9 mouse cellular contexts compared by ENCODE assay signal in genomic region chr2:172221656-172222393, GRCm38 (mm10). TPM values are rescaled to one million over a fixed set of nuclear protein-coding genes. Genes with fewer than 3 reads are reported as not detected.
DNase-seq lines count a peak whose midpoint lies in the region; ATAC-seq and TF ChIP-seq lines count a peak whose summit lies in the region.
"Had no signal": no experiment of that assay in that cellular context is flagged by ENCODE, and none has a peak within 500 bp of the region (broad histone marks: within the 10 kb centered on the region; RNA-seq: fewer than 3 reads in every experiment).

No protein-coding gene starts in this region.

- no peak overlapping the region for H3K4me3 ChIP-seq in hindbrain, embryonic 14.5 days (replicated peaks; ENCODE audit: low read length)
- H3K4me3 ChIP-seq in limb, embryonic 11.5 days (ENCODE audit: low read depth, low read length): no peak overlapping the region

- TF ChIP-seq CTCF in brain, embryonic 14.5 days (IDR thresholded peaks at IDR 0.05; ENCODE audit: borderline replicate concordance, extremely low read depth, insufficient read depth, insufficient read length): peak; percentile 99

- no peaks in the 10 kb centered on the region for H3K9me3 ChIP-seq in hindbrain, embryonic 14.5 days (ENCODE audit: control insufficient read depth, low read length)
- no peaks in the 10 kb centered on the region for H3K9me3 ChIP-seq in limb, embryonic 11.5 days (ENCODE audit: control insufficient read depth, low read length)

- no peak overlapping the region for H3K27ac ChIP-seq in hindbrain, embryonic 14.5 days
- no peak overlapping the region for H3K27ac ChIP-seq in limb, embryonic 11.5 days (replicated peaks; ENCODE audit: low read depth, low read length)

- 8% methylated on average over 16 of the region's 16 CpGs for WGBS in hindbrain, embryonic 14.5 days
- 11% methylated on average over 16 of the region's 16 CpGs for WGBS in limb, embryonic 11.5 days

- ATAC-seq in hindbrain, embryonic 14.5 days (ENCODE audit: low FRiP score): no peak
- ATAC-seq in limb, embryonic 11.5 days (ENCODE audit: insufficient number of reproducible peaks, low FRiP score, low TSS enrichment, low read depth): no peak

- H3K27me3 ChIP-seq in hindbrain, embryonic 14.5 days (ENCODE audit: control insufficient read depth, insufficient read depth, low read length): no peaks in the 10 kb centered on the region; the same call in 1 of the 2 replicates
- no peaks in the 10 kb centered on the region for H3K27me3 ChIP-seq in limb, embryonic 11.5 days (ENCODE audit: control insufficient read depth, insufficient read depth, low read length)

- H3K4me1 ChIP-seq in hindbrain, embryonic 14.5 days (replicated peaks; ENCODE audit: control insufficient read depth, insufficient read depth, low read length): no peaks in the 10 kb centered on the region
- H3K4me1 ChIP-seq in limb, embryonic 11.5 days (ENCODE audit: control insufficient read depth, insufficient read depth, low read length): no peaks in the 10 kb centered on the region

- peak; percentile 19 for DNase-seq in spleen, adult 12 weeks (ENCODE audit: low spot score)
- no peak for DNase-seq in spleen, postnatal 36 days (ENCODE audit: low spot score in 2 of 2)
- peak; percentile 80 for DNase-seq in brain, embryonic 14.5 days (ENCODE audit: low read depth)
- peak; percentile 23 for DNase-seq in fibroblast of lung, adult 2 months (ENCODE audit: low read depth)
- peak; percentile 94 for DNase-seq in hindbrain, embryonic 14.5 days (ENCODE audit: low spot score)
- peak; percentile 92 for DNase-seq in limb, embryonic 11.5 days (ENCODE audit: low spot score)
- peak; percentile 66 for DNase-seq in ovary, postnatal 14 days (ENCODE audit: low spot score)
- peak; percentile 22 to 44 for DNase-seq in urinary bladder, postnatal 36 days (ENCODE audit: low spot score in 2 of 2)

- TF ChIP-seq POLR2A in brain, embryonic 14.5 days (IDR thresholded peaks at IDR 0.05; ENCODE audit: borderline replicate concordance, extremely low read depth, insufficient read depth, insufficient read length, poor library complexity, severe bottlenecking): no peak

- no peak overlapping the region for H3K4me2 ChIP-seq in hindbrain, embryonic 14.5 days (replicated peaks)
- no peak overlapping the region for H3K4me2 ChIP-seq in limb, embryonic 11.5 days (ENCODE audit: low read depth, severe bottlenecking)

- no peaks in the 10 kb centered on the region for H3K36me3 ChIP-seq in hindbrain, embryonic 14.5 days (replicated peaks; ENCODE audit: control insufficient read depth, insufficient read depth)
- H3K36me3 ChIP-seq in limb, embryonic 11.5 days (ENCODE audit: control insufficient read depth, insufficient read depth, low read length): no peaks in the 10 kb centered on the region

- H3K9ac ChIP-seq in hindbrain, embryonic 14.5 days: no peak overlapping the region
- no peak overlapping the region for H3K9ac ChIP-seq in limb, embryonic 11.5 days (ENCODE audit: low read length)

RNA-seq across cellular contexts. Expression of gene Mc3r, which starts 26.5 kb away (rescaled TPM):
- polyA plus RNA-seq in brain, embryonic 14.5 days (2012; rRNA removed): 0.29 and 0.39 TPM in 2 replicates
- polyA plus RNA-seq in hindbrain, embryonic 14.5 days (2014; fragmentation: Nextera tagmentation; extraction: Ambion mirVana): 0.15 and 0.30 TPM in 2 replicates
- not detected in 2 replicates for polyA plus RNA-seq in limb, embryonic 11.5 days (2014; fragmentation: Nextera tagmentation; extraction: Ambion mirVana)
- polyA plus RNA-seq: heart, embryonic 14.5 days had no signal

Comparison
In these comparisons a context has a peak if more than half of its experiments do, and no peak if none do; other contexts are left out.
1. DNase-seq: peak in spleen, adult 12 weeks (single experiment), brain, embryonic 14.5 days (single experiment), fibroblast of lung, adult 2 months (single experiment), hindbrain, embryonic 14.5 days (single experiment), limb, embryonic 11.5 days (single experiment), ovary, postnatal 14 days (single experiment) and urinary bladder, postnatal 36 days (2 of 2); none in spleen, postnatal 36 days (0 of 2).